In the genomic region with DNA sequence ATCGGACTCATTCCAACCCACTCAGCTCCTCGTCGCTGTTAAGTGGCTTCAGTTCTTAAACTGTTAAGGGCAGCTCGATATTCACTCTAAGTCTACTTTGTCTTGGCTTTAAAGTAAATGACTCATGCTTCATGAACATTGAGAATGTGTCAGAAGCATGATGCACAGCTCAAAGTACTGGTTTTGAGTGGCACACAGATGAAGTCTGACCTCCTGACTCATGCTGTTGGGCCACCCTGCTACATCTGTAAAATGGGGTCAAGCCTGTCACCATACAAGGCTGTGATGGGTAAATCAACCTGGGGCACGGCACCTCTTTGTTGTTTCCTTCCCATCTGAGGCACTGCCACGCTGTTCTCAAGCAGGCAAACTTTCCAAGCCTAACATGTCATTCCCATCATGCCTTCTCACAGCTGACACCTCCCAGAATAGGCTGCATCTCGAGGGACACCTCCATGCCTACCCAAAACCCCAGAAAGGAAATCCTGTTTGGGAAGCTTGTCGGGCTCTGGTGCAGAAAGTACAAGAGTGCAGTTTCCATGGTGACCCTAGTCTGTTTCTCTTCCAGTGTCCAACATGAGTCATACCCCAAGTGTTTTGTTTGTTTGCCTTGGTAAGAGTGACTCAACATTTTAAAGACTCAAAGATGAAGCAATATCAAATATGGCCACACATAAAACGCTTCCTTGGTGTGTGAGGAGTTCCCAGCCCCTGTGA, we compare ENCODE assay signal across 9 mouse cellular contexts. TPM values are rescaled to one million over a fixed set of nuclear protein-coding genes. Genes with fewer than 3 reads are reported as not detected.
DNase-seq lines count a peak whose midpoint lies in the region; TF ChIP-seq lines count a peak whose summit lies in the region.
"Had no signal": no experiment of that assay in that cellular context is flagged by ENCODE, and none has a peak within 500 bp of the region (broad histone marks: within the 10 kb centered on the region; RNA-seq: fewer than 3 reads in every experiment).

No protein-coding gene starts in this region.

- peaks cover 7% of the 10 kb centered on the region for H3K4me1 ChIP-seq in thymus, adult 2 months (replicated peaks; ENCODE audit: control insufficient read depth, insufficient read depth, low read length)
- H3K4me1 ChIP-seq: limb, embryonic 12.5 days had no signal

- no peaks in the 10 kb centered on the region for H3K27me3 ChIP-seq in thymus, adult 2 months (ENCODE audit: control insufficient read depth, insufficient read depth, low read length)
- H3K27me3 ChIP-seq: limb, embryonic 12.5 days had no signal

- no peak for TF ChIP-seq CTCF in thymus, adult 2 months (IDR thresholded peaks at IDR 0.05; ENCODE audit: borderline replicate concordance, control insufficient read depth, extremely low read depth, insufficient read depth, low read length, poor library complexity)

- no peak for TF ChIP-seq POLR2A in thymus, adult 2 months (IDR thresholded peaks at IDR 0.05; ENCODE audit: control insufficient read depth, extremely low read depth, insufficient read depth, low read length, poor library complexity)

- H3K79me2 ChIP-seq in macrophage (ENCODE audit: inconsistent target), result no peaks in the 10 kb centered on the region

- 41% methylated on average over 9 of the region's 9 CpGs for WGBS in macrophage (ENCODE audit: missing documents)
- WGBS in thymus, adult 2 months, result 58% methylated on average over 9 of the region's 9 CpGs

- no peak overlapping the region for H3K4me3 ChIP-seq in macrophage (ENCODE audit: inconsistent target)
- no peak overlapping the region for H3K4me3 ChIP-seq in thymus, adult 2 months (ENCODE audit: control insufficient read depth, insufficient read depth, low read length)
- H3K4me3 ChIP-seq: limb, embryonic 12.5 days had no signal

- intact Hi-C loops in gastrocnemius, postnatal 36 days (cut with DNase I), result no loop called here
- intact Hi-C loops in heart, postnatal 10 days (cut with DNase I), result no loop called here

- H3K36me3 ChIP-seq in macrophage (ENCODE audit: inconsistent target), result peaks cover 30% of the 10 kb centered on the region
- H3K36me3 ChIP-seq in thymus, adult 2 months (ENCODE audit: control insufficient read depth, insufficient read depth, low read length), result peaks cover 58% of the 10 kb centered on the region

- DNase-seq in gastrocnemius, postnatal 25 days, result peak; percentile 34
- no peak for DNase-seq in gastrocnemius, postnatal 36 days
- DNase-seq in urinary bladder, postnatal 25 days (ENCODE audit: low spot score), result peak; percentile 17
- no peak for DNase-seq in urinary bladder, adult 2 months (ENCODE audit: low spot score)
- peak; percentile 59 to 61 for DNase-seq in heart, postnatal 10 days
- no peak for DNase-seq in ovary, postnatal 14 days (ENCODE audit: low spot score)
- DNase-seq in thymus, adult 2 months, result no peak

- H3K27ac ChIP-seq in macrophage, result peak overlapping the region; percentile 61
- H3K27ac ChIP-seq in thymus, adult 2 months (ENCODE audit: control insufficient read depth, insufficient read depth, low read length), result no peak overlapping the region
- H3K27ac ChIP-seq: limb, embryonic 12.5 days had no signal

RNA-seq across cellular contexts. Expression of a gene that starts 15.2 kb away (rescaled TPM):
- total RNA-seq in gastrocnemius, postnatal 25 days (2021), result 10 to 100 TPM; 22.7 to 39.4 TPM
- total RNA-seq in gastrocnemius, postnatal 36 days (2021), result 10 to 100 TPM; 25.2 to 31.1 TPM
- 65.4 and 68.0 TPM in 2 replicates for polyA plus RNA-seq in urinary bladder, adult 2 months (2012; rRNA removed)
- total RNA-seq in heart, postnatal 10 days (2021), result 10 to 100 TPM; 27.0 to 28.4 TPM
- total RNA-seq in macrophage (2018; cell fraction: chromatin; rRNA removed), result 10 to 100 TPM in 22 of 26 experiments, 1 to 10 TPM in 4; 5.0 to 45.3 (median 25.5) TPM
- 10 to 100 TPM; 25.8 to 51.2 (median 35.8) TPM for total RNA-seq in macrophage (2018; cell fraction: cytosol; rRNA removed)
- 10 to 100 TPM; 22.3 to 63.9 (median 37.3) TPM for total RNA-seq in macrophage (2018; cell fraction: nucleus; rRNA removed)
- 32.7 to 48.5 TPM (median 46.8 TPM) in 3 replicates for polyA plus RNA-seq in macrophage (2018)
- polyA plus RNA-seq in thymus, adult 2 months (2012; rRNA removed), result 71.0 and 71.1 TPM in 2 replicates

RNA-seq across cellular contexts. Expression of a gene that starts 15.3 kb away (rescaled TPM):
- total RNA-seq in gastrocnemius, postnatal 25 days (2021), result 1 to 10 TPM; 8.6 to 8.7 TPM
- 1 to 10 TPM; 8.2 TPM for total RNA-seq in gastrocnemius, postnatal 36 days (2021)
- polyA plus RNA-seq in urinary bladder, adult 2 months (2012; rRNA removed), result 6.7 and 7.6 TPM in 2 replicates
- total RNA-seq in heart, postnatal 10 days (2021), result 10 to 100 TPM; 16.9 to 17.4 TPM
- total RNA-seq in macrophage (2018; cell fraction: chromatin; rRNA removed), result 10 to 100 TPM in 3 of 26 experiments, 1 to 10 TPM in 20, under 1 TPM in 2, not detected in 1; 0.52 to 11.6 (median 4.6) TPM
- total RNA-seq in macrophage (2018; cell fraction: cytosol; rRNA removed), result 1 to 10 TPM; 4.2 to 7.6 (median 6.3) TPM
- 10 to 100 TPM in 2 of 26 experiments, 1 to 10 TPM in 23, under 1 TPM in 1; 0.89 to 14.3 (median 4.5) TPM for total RNA-seq in macrophage (2018; cell fraction: nucleus; rRNA removed)
- 4.3 to 16.2 TPM (median 6.2 TPM) in 3 replicates for polyA plus RNA-seq in macrophage (2018)
- 4.7 and 5.1 TPM in 2 replicates for polyA plus RNA-seq in thymus, adult 2 months (2012; rRNA removed)

RNA-seq across cellular contexts. Expression of a gene that starts 27.0 kb away (rescaled TPM):
- 1 to 10 TPM; 6.4 to 6.9 TPM for total RNA-seq in gastrocnemius, postnatal 25 days (2021)
- total RNA-seq in gastrocnemius, postnatal 36 days (2021), result 1 to 10 TPM; 6.5 to 7.2 TPM
- 17.6 and 19.0 TPM in 2 replicates for polyA plus RNA-seq in urinary bladder, adult 2 months (2012; rRNA removed)
- 10 to 100 TPM in 1 of 2 experiments, 1 to 10 TPM in 1; 9.9 to 11.4 TPM for total RNA-seq in heart, postnatal 10 days (2021)
- total RNA-seq in macrophage (2018; cell fraction: chromatin; rRNA removed), result 10 to 100 TPM in 12 of 26 experiments, 1 to 10 TPM in 14; 2.0 to 25.7 (median 7.2) TPM
- total RNA-seq in macrophage (2018; cell fraction: cytosol; rRNA removed), result 10 to 100 TPM in 12 of 26 experiments, 1 to 10 TPM in 14; 4.2 to 15.1 (median 9.7) TPM
- total RNA-seq in macrophage (2018; cell fraction: nucleus; rRNA removed), result 10 to 100 TPM in 10 of 26 experiments, 1 to 10 TPM in 16; 3.0 to 18.5 (median 8.6) TPM
- 10.0 to 14.5 TPM (median 12.6 TPM) in 3 replicates for polyA plus RNA-seq in macrophage (2018)
- 18.0 and 18.7 TPM in 2 replicates for polyA plus RNA-seq in thymus, adult 2 months (2012; rRNA removed)

RNA-seq across cellular contexts. Expression of a gene that starts 27.1 kb away (rescaled TPM):
- 10 to 100 TPM; 35.6 to 36.4 TPM for total RNA-seq in gastrocnemius, postnatal 25 days (2021)
- total RNA-seq in gastrocnemius, postnatal 36 days (2021), result 10 to 100 TPM; 25.7 to 28.9 TPM
- polyA plus RNA-seq in urinary bladder, adult 2 months (2012; rRNA removed), result 53.6 and 67.6 TPM in 2 replicates
- 10 to 100 TPM; 64.7 to 69.5 TPM for total RNA-seq in heart, postnatal 10 days (2021)
- total RNA-seq in macrophage (2018; cell fraction: chromatin; rRNA removed), result 10 to 100 TPM in 13 of 26 experiments, 1 to 10 TPM in 13; 5.4 to 27.1 (median 9.8) TPM
- 10 to 100 TPM; 39.8 to 66.8 (median 51.2) TPM for total RNA-seq in macrophage (2018; cell fraction: cytosol; rRNA removed)
- 10 to 100 TPM in 20 of 26 experiments, 1 to 10 TPM in 6; 5.2 to 38.5 (median 15.9) TPM for total RNA-seq in macrophage (2018; cell fraction: nucleus; rRNA removed)
- 40.6 to 87.8 TPM (median 85.5 TPM) in 3 replicates for polyA plus RNA-seq in macrophage (2018)
- 38.0 and 46.1 TPM in 2 replicates for polyA plus RNA-seq in thymus, adult 2 months (2012; rRNA removed)

Comparison
In these comparisons a context has a peak if more than half of its experiments do, and no peak if none do; other contexts are left out.
1. DNase-seq: peak in gastrocnemius, postnatal 25 days (single experiment), urinary bladder, postnatal 25 days (single experiment) and heart, postnatal 10 days (2 of 2); none in gastrocnemius, postnatal 36 days (0 of 2), urinary bladder, adult 2 months (single experiment), ovary, postnatal 14 days (single experiment) and thymus, adult 2 months (single experiment).